Mouse (Mus musculus) stomach, postnatal 0 days (tissue): Measurements from ENCODE around the gene Rdh16f2.

Source experiments
- CTCF ChIP-seq: IDR thresholded peaks from 2 replicates; pipeline ENCODE4 v1.5.1; 2016; ENCODE audit warnings: antibody characterized with exemption, low read depth, mild to moderate bottlenecking, moderate library complexity
- EP300 ChIP-seq: optimal IDR thresholded peaks from 2 replicates; pipeline ENCODE3; 2016; ENCODE audit warnings: antibody characterized with exemption

GRCm38 (mm10) chr10:127849628-127850027 is 16.6 kb upstream of the Rdh16f2 start, which contains the start of gene Rdh19:
- TF ChIP-seq CTCF (no peak), EP300 (no peak)
